Mouse (Mus musculus) ES-Bruce4 (cell line): Measurements from ENCODE around the gene Kiss1. TPM values are rescaled to one million over a fixed set of nuclear protein-coding genes. Genes with fewer than 3 reads are reported as not detected.

Experiments used
- H3K27ac ChIP-seq: 2 replicates; pipeline ENCODE4 v1.5.1; 2012; ENCODE audit warnings: low read length, inconsistent platforms; ENCODE audit not compliant: insufficient read depth
- H3K27me3 ChIP-seq: 2 replicates; pipeline ENCODE4 v1.6.1; 2012; ENCODE audit warnings: mild to moderate bottlenecking, low read length, inconsistent platforms; ENCODE audit not compliant: control insufficient read depth, poor library complexity, insufficient read depth, severe bottlenecking
- H3K36me3 ChIP-seq: 2 replicates; pipeline ENCODE4 v1.6.1; 2012; ENCODE audit warnings: inconsistent platforms, mild to moderate bottlenecking, low read length, moderate library complexity; ENCODE audit not compliant: control insufficient read depth, poor library complexity, insufficient read depth, severe bottlenecking
- H3K4me1 ChIP-seq: one replicate; pipeline ENCODE4 v1.8.1; 2011; ENCODE audit warnings: low read length; ENCODE audit not compliant: control insufficient read depth, insufficient read depth
- H3K4me3 ChIP-seq: 2 replicates; pipeline ENCODE4 v1.5.1; 2011; ENCODE audit warnings: low read depth, mild to moderate bottlenecking, low read length
- H3K9ac ChIP-seq: 2 replicates; pipeline ENCODE4 v1.6.1; 2012; ENCODE audit warnings: low read depth, mild to moderate bottlenecking, inconsistent platforms; ENCODE audit not compliant: poor library complexity, severe bottlenecking
- H3K9me3 ChIP-seq: replicated peaks from 2 replicates; pipeline ENCODE4 v1.6.1; 2012; ENCODE audit warnings: mild to moderate bottlenecking, low read length, inconsistent platforms; ENCODE audit not compliant: control insufficient read depth, poor library complexity, insufficient read depth, severe bottlenecking
- CTCF ChIP-seq: IDR thresholded peaks from one replicate; pipeline ENCODE4 v1.8.1; 2011; ENCODE audit warnings: low read depth, low read length
- EP300 ChIP-seq: IDR thresholded peaks from 2 replicates; pipeline ENCODE4 v1.6.1; 2011; ENCODE audit warnings: low read depth, low read length; ENCODE audit not compliant: insufficient read depth
- POLR2A ChIP-seq: IDR thresholded peaks from one replicate; pipeline ENCODE4 v1.8.1; 2011; ENCODE audit warnings: low read length; ENCODE audit not compliant: insufficient read depth
- polyA plus RNA-seq: library from polyadenylated mRNA; stranded (reverse); fragments of >200 nt; gene quantifications from 2 replicates; pipeline ENCODE4 v1.2.4, GENCODE M21; 2011; ENCODE audit warnings: low read depth; ENCODE audit not compliant: missing spikeins, insufficient read depth, insufficient read length

Gene Kiss1
- polyA plus RNA-seq, 1 experiment, result not detected

DNA sequence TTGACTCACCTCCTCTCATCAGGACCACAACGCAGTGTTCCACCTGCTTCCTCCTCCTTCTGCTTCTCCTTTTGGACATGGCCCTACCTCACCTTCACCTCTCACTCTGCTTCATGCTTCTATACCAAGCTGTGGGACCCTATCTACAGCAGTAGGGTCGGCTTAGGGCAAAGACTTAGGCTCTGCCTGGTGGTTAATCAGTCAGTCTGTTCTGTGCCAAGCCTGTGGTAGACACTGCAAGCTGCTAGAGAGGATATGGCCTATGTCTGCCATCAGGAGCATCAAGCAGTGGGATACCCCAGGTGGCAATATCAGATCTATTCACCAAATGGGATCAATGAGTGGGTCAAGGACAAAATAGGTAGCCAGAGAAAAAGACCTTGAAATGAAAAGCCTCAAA is 41.1 kb upstream of the Kiss1 start:
- no peaks in the 10 kb centered on the region for H3K36me3 ChIP-seq
- TF ChIP-seq CTCF, result no peak
- TF ChIP-seq EP300, result no peak
- no peak for TF ChIP-seq POLR2A
- no peak overlapping the region for H3K4me3 ChIP-seq
- H3K4me1 ChIP-seq, result no peaks in the 10 kb centered on the region
- no peaks in the 10 kb centered on the region for H3K9me3 ChIP-seq
- no peak overlapping the region for H3K9ac ChIP-seq
- H3K27ac ChIP-seq, result no peak overlapping the region
- H3K27me3 ChIP-seq, result no peaks in the 10 kb centered on the region

- Histone ChIP-seq H3K9ac (no peak overlapping the region), H3K4me1 (no peaks in the 10 kb centered on the region), H3K36me3 (no peaks in the 10 kb centered on the region), H3K4me3 (no peak overlapping the region), H3K27me3 (no peaks in the 10 kb centered on the region), H3K9me3 (no peaks in the 10 kb centered on the region), H3K27ac (no peak overlapping the region)
- TF ChIP-seq CTCF (no peak), EP300 (no peak), POLR2A (no peak)
Observed at GRCm38 (mm10) chr1:133285907-133286306, 35.8 kb upstream of the Kiss1 start.

DNA sequence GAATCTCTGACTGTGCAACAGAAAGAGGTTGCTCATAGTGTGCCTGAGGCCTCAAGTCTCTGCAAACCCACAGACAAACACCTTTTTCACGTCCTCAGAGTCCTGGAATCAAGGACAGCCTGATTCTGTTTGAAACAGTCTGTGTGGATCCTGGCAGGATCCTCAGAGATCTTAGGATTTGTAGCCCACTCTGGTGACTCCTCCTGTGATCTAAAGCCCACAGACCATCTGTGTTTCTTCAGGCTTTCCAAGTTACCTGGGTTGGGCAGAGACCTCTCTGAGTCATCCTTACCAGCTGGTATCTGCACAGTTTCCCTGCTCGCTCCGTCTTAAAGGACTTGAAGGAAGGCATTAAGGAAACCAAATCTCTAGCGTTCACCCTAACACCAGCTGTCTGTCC is 34.6 kb upstream of the Kiss1 start:
- no peak overlapping the region for H3K4me3 ChIP-seq
- H3K27ac ChIP-seq, result no peak overlapping the region
- TF ChIP-seq CTCF (no peak), POLR2A (no peak)
- H3K36me3 ChIP-seq, result no peaks in the 10 kb centered on the region
- H3K4me1 ChIP-seq, result no peaks in the 10 kb centered on the region
- H3K9ac ChIP-seq, result no peak overlapping the region
- H3K9me3 ChIP-seq, result no peaks in the 10 kb centered on the region
- no peaks in the 10 kb centered on the region for H3K27me3 ChIP-seq

DNA sequence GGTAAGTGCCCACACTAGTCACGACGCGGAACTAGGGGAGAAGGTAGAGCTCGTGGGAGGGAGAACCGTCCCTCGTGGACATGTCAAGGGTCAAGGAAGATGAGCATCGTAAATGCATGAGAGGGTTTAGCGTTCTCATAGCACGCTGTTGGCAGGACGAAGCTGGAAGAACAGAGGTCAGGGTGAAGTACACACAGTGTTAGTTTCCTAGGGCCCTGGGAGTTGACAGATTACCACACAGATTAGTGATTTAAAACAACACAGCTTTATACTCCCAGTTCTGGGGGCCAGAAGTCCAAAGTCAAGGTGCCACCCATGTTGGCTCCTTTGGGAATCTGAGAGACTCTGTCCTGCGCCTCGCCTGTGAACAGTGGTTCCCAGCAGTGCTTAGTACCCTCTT is 33.8 kb upstream of the Kiss1 start:
- Histone ChIP-seq H3K9ac (no peak overlapping the region), H3K36me3 (no peaks in the 10 kb centered on the region), H3K4me1 (no peaks in the 10 kb centered on the region), H3K9me3 (no peaks in the 10 kb centered on the region), H3K4me3 (no peak overlapping the region), H3K27ac (no peak overlapping the region), H3K27me3 (no peaks in the 10 kb centered on the region)
- TF ChIP-seq EP300 (no peak), POLR2A (no peak), CTCF (no peak)

DNA sequence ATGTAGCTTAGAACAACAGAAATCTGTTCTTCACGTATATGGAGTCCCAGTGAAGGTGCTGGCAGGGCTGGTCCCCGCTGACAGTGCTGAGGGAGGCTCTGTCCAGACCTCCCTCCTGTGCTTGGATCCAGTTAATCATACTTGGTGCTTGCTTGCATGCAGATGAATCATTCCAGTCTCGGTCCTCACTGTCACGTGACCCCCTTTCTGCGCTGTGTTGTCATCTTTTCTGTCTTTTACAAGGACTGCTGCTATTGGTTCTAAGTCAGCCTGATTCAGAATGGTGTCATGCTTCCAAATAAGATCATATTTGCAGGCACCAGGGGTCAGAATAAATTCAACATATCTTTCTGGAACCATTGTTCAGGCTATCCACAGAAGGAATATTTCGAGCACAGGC is 29.8 kb upstream of the Kiss1 start:
- no peak overlapping the region for H3K4me3 ChIP-seq
- no peak overlapping the region for H3K9ac ChIP-seq
- H3K27me3 ChIP-seq, result no peaks in the 10 kb centered on the region
- no peaks in the 10 kb centered on the region for H3K36me3 ChIP-seq
- no peak overlapping the region for H3K27ac ChIP-seq
- no peak for TF ChIP-seq CTCF
- no peak for TF ChIP-seq EP300
- no peak for TF ChIP-seq POLR2A
- no peaks in the 10 kb centered on the region for H3K9me3 ChIP-seq
- no peaks in the 10 kb centered on the region for H3K4me1 ChIP-seq

GRCm38 (mm10) chr1:133292608-133293007 is 29.1 kb upstream of the Kiss1 start:
- TF ChIP-seq CTCF, result no peak
- no peak for TF ChIP-seq EP300
- TF ChIP-seq POLR2A, result no peak
- Histone ChIP-seq H3K27me3 (no peaks in the 10 kb centered on the region), H3K27ac (no peak overlapping the region), H3K9me3 (no peaks in the 10 kb centered on the region), H3K9ac (no peak overlapping the region), H3K36me3 (no peaks in the 10 kb centered on the region), H3K4me3 (no peak overlapping the region), H3K4me1 (no peaks in the 10 kb centered on the region)

DNA sequence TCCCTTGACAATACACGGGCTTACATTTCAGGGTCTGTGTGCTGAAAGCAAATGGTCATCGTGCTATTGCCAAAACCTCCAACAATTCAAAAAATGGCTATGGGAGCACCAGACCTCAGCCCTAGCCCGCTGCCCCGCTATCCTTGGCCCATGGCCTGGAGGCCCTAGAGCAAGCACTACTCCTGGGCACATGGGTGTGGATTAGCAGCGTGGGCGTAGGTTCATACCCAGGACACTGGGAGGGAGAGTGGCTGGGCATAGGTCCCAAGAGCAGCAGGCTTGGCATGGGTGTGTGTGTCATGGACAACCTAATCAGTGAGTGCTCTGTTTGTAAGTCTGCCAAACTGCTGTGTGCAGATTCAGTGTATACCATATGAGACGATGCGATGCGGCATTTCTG is 25.3 kb upstream of the Kiss1 start:
- H3K9ac ChIP-seq, result no peak overlapping the region
- TF ChIP-seq POLR2A (no peak), CTCF (no peak), EP300 (no peak)
- H3K27me3 ChIP-seq, result no peaks in the 10 kb centered on the region
- H3K4me1 ChIP-seq, result no peaks in the 10 kb centered on the region
- H3K27ac ChIP-seq, result no peak overlapping the region
- no peaks in the 10 kb centered on the region for H3K9me3 ChIP-seq
- no peaks in the 10 kb centered on the region for H3K36me3 ChIP-seq
- H3K4me3 ChIP-seq, result no peak overlapping the region
